Mouse (Mus musculus): ENCODE data around the gene Slc30a9. TPM values are rescaled to one million over a fixed set of nuclear protein-coding genes. Genes with fewer than 3 reads are reported as not detected.

The Slc30a9 gene
- total RNA-seq (2021): 100 to 1,000 TPM; 116 to 141 TPM
- long read RNA-seq, experiment 1, full-length matches to known transcripts: 309 of 340 reads
- long read RNA-seq, experiment 1, partial matches to known transcripts: 3 of 340 reads
- long read RNA-seq, experiment 1, other reads (novel, unspliced or antisense): 28 of 340 reads
- long read RNA-seq, experiment 2, full-length matches to known transcripts: 232 of 256 reads
- long read RNA-seq, experiment 2, partial matches to known transcripts: 4 of 256 reads
- long read RNA-seq, experiment 2, other reads (novel, unspliced or antisense): 20 of 256 reads

GRCm38 (mm10) chr5:67306698-67307521, at the start of gene Slc30a9:
TSS of gene Slc30a9 (plus strand) at chr5:67306955.
- peak; percentile 96 for DNase-seq
- Histone ChIP-seq H3K27ac (peak within 1 kb of the TSS; percentile 95), H3K4me3 (peak within 1 kb of the TSS; percentile 98)
- intact Hi-C loops (cut with DNase I): loop anchor here (2.0 kb wide), 1 partner anchor 46 kb away; the partner anchor contains the start of gene Tmem33
- peak; percentile 43 for TF ChIP-seq CTCF (IDR thresholded peaks at IDR 0.05)

- Histone ChIP-seq H3K4me3 (no peak overlapping the region), H3K27ac (peak overlapping the region; percentile 52)
- TF ChIP-seq CTCF (IDR thresholded peaks at IDR 0.05): no peak
- no peak for DNase-seq
- intact Hi-C loops (cut with DNase I): no loop called here
Observed at GRCm38 (mm10) chr5:67258473-67258872, 48.3 kb upstream of the Slc30a9 start.

GRCm38 (mm10) chr5:67260159-67260530, 46.6 kb upstream of the Slc30a9 start:
- DNase-seq: no peak
- intact Hi-C loops (cut with DNase I): loop anchor here (2.0 kb wide), 1 partner anchor 47 kb away; the partner anchor contains the start of gene Slc30a9
- Histone ChIP-seq H3K27ac (peak overlapping the region; percentile 98), H3K4me3 (peak overlapping the region; percentile 80)
- no peak for TF ChIP-seq CTCF (IDR thresholded peaks at IDR 0.05)

GRCm38 (mm10) chr5:67260531-67261371, 46.0 kb upstream of the Slc30a9 start, which contains the start of gene Tmem33:
TSS of gene Tmem33 (plus strand) at chr5:67260565.
- Histone ChIP-seq H3K4me3 (peak within 1 kb of the TSS; percentile 80), H3K27ac (peak within 1 kb of the TSS; percentile 98)
- DNase-seq: peak; percentile 95
- TF ChIP-seq CTCF (IDR thresholded peaks at IDR 0.05): no peak
- intact Hi-C loops (cut with DNase I): loop anchor here (2.0 kb wide), 1 partner anchor 46 kb away; the partner anchor contains the start of gene Slc30a9

- intact Hi-C loops (cut with DNase I): no loop called here
- no peak overlapping the region for H3K27ac ChIP-seq
Observed at GRCm38 (mm10) chr5:67262964-67263363, 43.8 kb upstream of the Slc30a9 start.

GRCm38 (mm10) chr5:67266106-67266505, 40.6 kb upstream of the Slc30a9 start:
- intact Hi-C loops (cut with DNase I): no loop called here
- peak; percentile 51 for TF ChIP-seq CTCF (IDR thresholded peaks at IDR 0.05)
- Histone ChIP-seq H3K27ac (no peak overlapping the region), H3K4me3 (no peak overlapping the region)
- no peak for DNase-seq

More at GRCm38 (mm10) chr5:67262964-67263363, 43.8 kb upstream of the Slc30a9 start:
- TF ChIP-seq CTCF (IDR thresholded peaks at IDR 0.05): no peak
- DNase-seq: no peak
- H3K4me3 ChIP-seq: no peak overlapping the region

GRCm38 (mm10) chr5:67269309-67269708, 37.4 kb upstream of the Slc30a9 start:
- TF ChIP-seq CTCF (IDR thresholded peaks at IDR 0.05): no peak

GRCm38 (mm10) chr5:67279407-67279806, 27.3 kb upstream of the Slc30a9 start:
- intact Hi-C loops (cut with DNase I): no loop called here
- H3K4me3 ChIP-seq: no peak overlapping the region
- no peak overlapping the region for H3K27ac ChIP-seq
- DNase-seq: no peak
- TF ChIP-seq CTCF (IDR thresholded peaks at IDR 0.05): no peak

More at GRCm38 (mm10) chr5:67269309-67269708, 37.4 kb upstream of the Slc30a9 start:
- H3K27ac ChIP-seq: no peak overlapping the region
- intact Hi-C loops (cut with DNase I): no loop called here
- DNase-seq: no peak
- no peak overlapping the region for H3K4me3 ChIP-seq

GRCm38 (mm10) chr5:67279840-67280239, 26.9 kb upstream of the Slc30a9 start:
- no peak for DNase-seq
- Histone ChIP-seq H3K4me3 (no peak overlapping the region), H3K27ac (no peak overlapping the region)
- TF ChIP-seq CTCF (IDR thresholded peaks at IDR 0.05): no peak
- intact Hi-C loops (cut with DNase I): no loop called here

GRCm38 (mm10) chr5:67280400-67280799, 26.4 kb upstream of the Slc30a9 start:
- intact Hi-C loops (cut with DNase I): no loop called here
- TF ChIP-seq CTCF (IDR thresholded peaks at IDR 0.05): no peak
- Histone ChIP-seq H3K27ac (no peak overlapping the region), H3K4me3 (no peak overlapping the region)
- no peak for DNase-seq

- DNase-seq: no peak
- no peak overlapping the region for H3K27ac ChIP-seq
- H3K4me3 ChIP-seq: no peak overlapping the region
- no peak for TF ChIP-seq CTCF (IDR thresholded peaks at IDR 0.05)
- intact Hi-C loops (cut with DNase I): no loop called here
Observed at GRCm38 (mm10) chr5:67295029-67295428, 11.7 kb upstream of the Slc30a9 start.

- H3K27ac ChIP-seq: no peak overlapping the region
- intact Hi-C loops (cut with DNase I): no loop called here
- no peak for TF ChIP-seq CTCF (IDR thresholded peaks at IDR 0.05)
- DNase-seq: no peak
- H3K4me3 ChIP-seq: no peak overlapping the region
Observed at GRCm38 (mm10) chr5:67295682-67296081, 11.1 kb upstream of the Slc30a9 start.

Data from gastrocnemius, adult 2 months (tissue).